Mouse (Mus musculus) Muller cell, postnatal 12 days (primary cell): ENCODE results near the gene Syt7.

Source experiments
- DNase-seq: peaks from one replicate; pipeline ENCODE4 v3.0.0-alpha.2; 2015; ENCODE audit errors: inconsistent ontology term

Gene Syt7

DNA sequence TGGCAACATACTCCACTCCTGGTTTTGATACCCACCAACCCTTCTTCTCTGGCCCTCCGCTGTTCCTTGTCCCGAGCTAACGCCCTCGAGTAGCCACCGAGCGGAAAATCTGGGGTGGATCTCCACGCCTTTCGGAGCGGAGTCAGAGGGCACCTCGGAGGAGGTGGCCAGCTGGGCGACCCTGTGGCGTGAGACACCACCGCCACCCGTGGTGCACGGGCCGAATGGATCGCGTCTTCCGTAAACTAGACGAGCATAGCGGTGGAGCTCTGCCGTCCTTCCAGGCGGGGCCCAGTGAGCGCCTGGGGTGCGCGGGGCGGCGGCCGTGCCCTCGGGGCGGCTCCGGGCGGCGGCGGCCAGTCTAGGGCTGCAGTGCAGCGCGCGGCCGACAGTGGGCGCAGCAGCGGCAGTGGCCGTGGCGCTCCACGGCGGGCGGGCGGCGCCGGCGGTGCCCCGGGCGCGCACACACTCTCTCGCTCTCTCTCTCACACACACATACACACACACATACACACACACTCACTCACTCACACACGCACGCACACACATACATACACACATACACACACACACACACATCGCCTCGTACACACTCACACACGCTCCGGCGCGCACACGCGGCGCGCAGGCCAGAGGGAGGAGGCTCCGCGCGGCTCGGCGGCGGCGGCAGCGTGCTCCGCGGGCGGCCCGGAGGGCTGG lies at the start of gene Syt7:
Gene Syt7 (plus strand): TSS at position 476 of the 699 bp plus-strand sequence.
- peak; percentile 91 for DNase-seq

DNA sequence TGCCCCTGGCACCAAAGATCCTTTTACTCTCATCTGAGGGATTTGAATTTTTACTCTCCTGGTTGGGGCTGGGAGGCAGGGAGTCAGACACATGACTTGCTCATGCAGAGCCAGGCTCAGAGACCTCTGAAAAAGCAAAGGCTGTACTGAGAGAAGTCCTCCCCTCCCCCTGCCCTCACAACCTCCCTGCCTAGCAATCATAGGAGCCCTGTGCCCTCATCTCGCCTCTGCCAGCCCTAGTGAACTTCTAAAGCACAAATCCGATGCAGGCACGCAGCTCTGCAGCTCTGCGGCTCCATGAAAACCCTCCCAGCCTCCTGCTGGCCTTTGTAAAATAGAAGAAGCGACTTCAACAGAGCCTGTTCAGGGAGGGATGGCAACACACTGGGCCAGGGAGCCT lies 49.6 kb upstream of the Syt7 start:
- no peak for DNase-seq

GRCm38 (mm10) chr19:10340661-10341060 lies 48.2 kb upstream of the Syt7 start:
- DNase-seq = peak; percentile 11

DNA sequence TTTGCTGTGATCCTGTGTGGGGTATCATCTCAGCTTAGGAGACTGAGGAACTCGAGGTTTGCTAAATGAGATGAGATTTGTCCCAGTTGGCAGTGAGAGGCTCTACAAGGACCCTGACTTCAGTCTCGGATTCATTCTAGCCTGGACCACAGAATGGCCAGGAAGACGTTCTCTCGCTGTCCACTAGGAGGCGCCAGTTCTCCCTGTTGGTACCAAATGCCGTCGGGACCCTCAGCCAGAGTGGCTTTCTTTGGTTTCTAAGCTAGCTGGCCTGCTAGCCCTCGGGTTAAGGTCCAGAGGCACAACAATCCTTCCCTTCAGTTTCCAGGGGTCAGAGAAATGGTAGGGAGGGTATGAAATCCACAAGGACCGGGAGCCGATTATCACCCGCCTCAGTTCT lies 47.7 kb upstream of the Syt7 start:
- DNase-seq = no peak

DNA sequence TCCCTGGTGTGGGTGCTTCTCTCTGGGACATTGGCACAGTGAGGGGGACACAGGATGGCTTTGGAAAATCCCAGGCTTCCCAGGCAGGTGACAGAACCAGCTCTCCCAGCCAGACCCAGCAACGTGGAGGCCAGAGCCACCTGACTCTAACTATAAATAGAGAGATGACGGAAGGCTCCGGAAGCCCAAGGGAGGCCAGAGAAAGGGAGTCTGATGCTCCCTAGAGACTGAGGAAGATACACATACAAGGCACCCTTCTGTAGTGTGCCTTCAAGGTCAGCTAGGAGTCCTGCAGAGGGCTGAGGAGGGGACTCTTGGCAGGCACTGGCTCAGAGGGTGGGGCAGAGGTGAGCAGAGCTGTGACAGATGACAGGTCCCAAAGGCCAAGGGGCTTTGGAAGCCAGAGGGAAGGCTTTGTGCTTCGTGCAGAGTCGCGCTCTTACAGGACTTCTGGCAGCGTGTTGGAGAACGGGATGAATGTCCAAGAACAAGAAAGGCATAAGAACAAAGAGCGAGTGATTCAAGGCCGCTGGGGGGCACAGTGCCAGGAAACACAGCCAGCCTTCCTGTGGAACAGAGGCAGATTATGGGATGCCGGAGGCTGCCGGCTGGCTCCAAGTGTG lies 47.0 kb upstream of the Syt7 start:
- DNase-seq = peak; percentile 87

- no peak for DNase-seq
Observed at GRCm38 (mm10) chr19:10343866-10344265, 45.0 kb upstream of the Syt7 start.

GRCm38 (mm10) chr19:10345696-10346095 lies 43.2 kb upstream of the Syt7 start:
- DNase-seq = no peak

GRCm38 (mm10) chr19:10347628-10348273 lies 41.1 kb upstream of the Syt7 start:
- DNase-seq = no peak

DNA sequence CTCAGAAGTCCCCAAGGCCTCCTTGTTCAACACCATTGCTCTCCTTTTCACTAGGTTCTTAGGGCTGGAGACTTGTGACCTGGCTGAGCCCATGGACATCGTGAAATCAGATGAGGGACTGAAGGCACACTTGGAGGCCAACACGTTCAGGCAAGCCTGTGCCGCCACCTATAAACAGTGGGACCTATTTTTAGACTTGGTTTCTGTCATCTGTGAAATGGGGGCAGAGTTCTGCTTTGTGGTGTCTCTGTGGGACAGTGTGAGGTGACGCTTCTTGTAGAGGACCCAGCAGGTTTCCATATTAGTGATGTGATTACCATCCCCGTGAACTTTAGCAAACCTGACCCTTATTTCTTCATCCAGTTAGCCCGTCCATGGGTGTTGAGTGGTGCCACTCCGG lies 36.7 kb upstream of the Syt7 start:
- DNase-seq = no peak

GRCm38 (mm10) chr19:10354830-10355229 lies 34.1 kb upstream of the Syt7 start:
- DNase-seq = no peak

DNA sequence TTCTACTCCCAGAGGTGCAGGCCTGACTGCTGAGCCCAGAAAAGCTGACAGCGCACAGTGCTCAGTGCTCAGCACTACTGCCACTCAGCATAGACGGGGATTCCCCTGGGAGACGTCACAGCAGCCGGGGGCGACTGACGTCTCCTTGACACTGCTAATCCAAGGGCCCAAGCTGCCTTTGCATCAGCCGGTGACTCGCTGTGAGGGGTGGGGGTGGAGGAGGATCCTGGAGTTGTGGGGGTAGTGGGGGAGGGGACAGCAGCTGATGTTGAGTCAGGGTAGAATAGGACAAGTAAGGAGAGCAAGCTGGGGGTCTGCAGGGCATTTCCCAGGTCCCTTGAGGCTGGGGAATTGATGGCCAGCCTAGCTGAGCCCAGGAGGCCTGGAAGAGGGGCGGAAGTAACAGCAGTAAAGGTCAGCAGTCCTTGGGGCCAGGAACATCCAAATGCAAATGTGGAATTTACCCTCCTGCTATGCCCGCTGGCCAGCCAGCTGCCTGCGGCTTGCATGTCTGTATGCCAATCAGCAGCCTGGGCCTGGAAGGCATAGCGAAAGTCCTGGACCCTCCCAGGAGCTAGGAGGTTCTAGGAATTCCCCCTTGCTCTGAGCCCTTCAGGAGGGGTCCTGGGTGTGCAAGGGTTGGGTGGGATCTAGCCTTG lies 31.9 kb upstream of the Syt7 start:
- peak; percentile 30 for DNase-seq

GRCm38 (mm10) chr19:10359105-10359946 lies 29.6 kb upstream of the Syt7 start:
- DNase-seq = no peak

- no peak for DNase-seq
Observed at GRCm38 (mm10) chr19:10362473-10363129, 26.3 kb upstream of the Syt7 start.

GRCm38 (mm10) chr19:10363869-10364268 lies 25.0 kb upstream of the Syt7 start:
- DNase-seq = peak; percentile 14

- no peak for DNase-seq
Observed at GRCm38 (mm10) chr19:10366116-10366845, 22.6 kb upstream of the Syt7 start.

DNA sequence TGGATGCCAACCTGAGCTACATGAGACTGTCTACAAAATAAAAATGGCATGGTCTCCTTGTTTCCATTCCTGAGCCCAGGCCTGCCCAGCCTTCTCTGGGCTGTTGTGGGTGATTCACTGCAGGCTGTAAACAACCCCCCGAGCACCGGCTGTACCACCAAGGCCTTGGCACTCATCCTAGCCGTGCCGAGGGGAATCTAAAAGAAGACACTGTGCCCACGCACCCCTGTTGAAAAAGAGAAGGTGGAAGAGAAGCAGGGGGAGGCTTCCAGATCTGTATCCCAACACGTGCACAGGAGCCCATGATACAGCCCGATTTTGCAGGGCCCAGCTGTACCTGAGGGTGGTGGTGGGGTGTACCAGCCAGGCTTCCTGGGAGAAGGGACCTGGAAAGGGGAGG lies 21.1 kb upstream of the Syt7 start:
- no peak for DNase-seq

GRCm38 (mm10) chr19:10369936-10370335 lies 19.0 kb upstream of the Syt7 start:
- no peak for DNase-seq

GRCm38 (mm10) chr19:10373191-10373590 lies 15.7 kb upstream of the Syt7 start:
- DNase-seq = no peak

DNA sequence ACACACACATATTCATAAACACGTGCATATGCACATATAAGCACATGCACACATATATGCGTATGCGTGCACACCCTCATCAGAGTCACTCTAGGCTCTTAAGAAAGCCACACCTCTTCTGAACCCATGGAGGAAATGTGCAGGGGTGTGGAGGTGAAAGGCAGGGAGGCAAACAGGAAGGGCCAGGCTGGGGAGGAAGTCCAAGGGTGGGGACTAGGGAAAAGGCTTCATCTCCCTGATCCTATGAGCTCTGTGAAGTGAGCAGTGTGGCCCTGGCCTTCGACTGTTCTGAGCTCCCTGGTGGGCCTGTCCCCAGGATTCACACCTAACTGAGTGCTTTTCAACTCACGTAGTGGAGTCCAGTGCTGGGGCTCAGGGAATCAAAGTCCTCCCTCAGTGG lies 13.6 kb upstream of the Syt7 start:
- DNase-seq = no peak

DNA sequence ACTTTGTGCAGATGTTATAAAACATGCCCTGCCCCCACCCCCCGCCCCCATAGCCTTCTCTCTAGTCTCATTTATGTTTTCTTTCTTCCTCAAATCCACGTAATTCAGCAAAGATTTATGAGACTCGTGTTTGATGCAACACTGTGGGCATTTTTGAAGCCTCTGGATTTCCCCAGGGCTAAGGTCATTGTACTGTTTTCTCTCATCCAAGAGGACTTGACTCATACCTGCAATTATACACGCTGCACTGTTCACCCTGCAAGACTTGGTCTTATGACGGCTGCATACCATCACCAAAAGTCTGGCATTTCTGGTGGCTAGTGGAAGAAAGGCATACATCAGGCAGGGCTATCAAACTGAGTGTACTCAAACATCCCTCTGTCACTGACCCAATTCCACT lies 8.9 kb upstream of the Syt7 start:
- DNase-seq = no peak
